9 mouse cellular contexts compared by ENCODE assay signal in genomic region chr13:42403231-42404020, GRCm38 (mm10).
A peak's percentile ranks its signal among the peaks of the same experiment; 100 is the strongest.
DNase-seq lines count a peak whose midpoint lies in the region; ATAC-seq lines count a peak whose summit lies in the region.
"Had no signal": no experiment of that assay in that cellular context is flagged by ENCODE, and none has a peak within 500 bp of the region (broad histone marks: within the 10 kb centered on the region; RNA-seq: fewer than 3 reads in every experiment).

No protein-coding gene starts in this region.

- no peak overlapping the region for H3K4me3 ChIP-seq in midbrain, embryonic 11.5 days (ENCODE audit: low read depth, low read length)

- H3K36me3 ChIP-seq in midbrain, embryonic 11.5 days (ENCODE audit: control insufficient read depth, insufficient read depth, low read length): no peaks in the 10 kb centered on the region

- no peaks in the 10 kb centered on the region for H3K27me3 ChIP-seq in midbrain, embryonic 11.5 days (ENCODE audit: control insufficient read depth, insufficient read depth, low read length)

- no peaks in the 10 kb centered on the region for H3K9me3 ChIP-seq in midbrain, embryonic 11.5 days (ENCODE audit: control insufficient read depth, low read length)

- no peak for ATAC-seq in midbrain, embryonic 11.5 days (ENCODE audit: low FRiP score)

- H3K27ac ChIP-seq in midbrain, embryonic 11.5 days (ENCODE audit: low read depth, low read length): no peak overlapping the region
- H3K27ac ChIP-seq: liver, embryonic 14.5 days had no signal

- H3K4me2 ChIP-seq in midbrain, embryonic 11.5 days: no peak overlapping the region

- peaks cover 12% of the 10 kb centered on the region for H3K4me1 ChIP-seq in midbrain, embryonic 11.5 days (ENCODE audit: control insufficient read depth, insufficient read depth, low read length)

- H3K9ac ChIP-seq in midbrain, embryonic 11.5 days (ENCODE audit: low read length): no peak overlapping the region
- H3K9ac ChIP-seq: liver, embryonic 14.5 days had no signal

- WGBS in midbrain, embryonic 11.5 days: 94% methylated on average over 3 of the region's 3 CpGs

- peak; percentile 50 to 69 for DNase-seq in right cerebral cortex, adult 2 months (ENCODE audit: low spot score in 2 of 2)
- DNase-seq in right cerebral cortex, postnatal 14 days: no peak
- DNase-seq in cerebellum, postnatal 14 days: peak; percentile 7 to 17
- DNase-seq in layer of hippocampus, adult 11-12 months (ENCODE audit: low spot score): peak; percentile 76
- peak; percentile 67 for DNase-seq in right cerebral cortex, postnatal 25 days
- no peak for DNase-seq in midbrain, embryonic 11.5 days (ENCODE audit: low spot score, missing footprints)
- DNase-seq in c-Kit-positive CD71-positive TER-119-positive erythroid progenitor cells, embryonic 14.5 days (ENCODE audit: low spot score): no peak
- DNase-seq in spleen, adult 12 weeks (ENCODE audit: low spot score): no peak

Comparison
In these comparisons a context has a peak if more than half of its experiments do, and no peak if none do; other contexts are left out.
1. DNase-seq: peak in right cerebral cortex, adult 2 months (2 of 2), cerebellum, postnatal 14 days (2 of 2), layer of hippocampus, adult 11-12 months (single experiment) and right cerebral cortex, postnatal 25 days (single experiment); none in right cerebral cortex, postnatal 14 days (single experiment), midbrain, embryonic 11.5 days (single experiment), c-Kit-positive CD71-positive TER-119-positive erythroid progenitor cells, embryonic 14.5 days (single experiment) and spleen, adult 12 weeks (single experiment).